Mouse (Mus musculus) layer of hippocampus, adult 2 months (tissue): Measurements from ENCODE around the gene Foxo1. TPM values are rescaled to one million over a fixed set of nuclear protein-coding genes. Genes with fewer than 3 reads are reported as not detected.

Source experiments
- DNase-seq, 2 experiments: peaks; one replicate each; pipeline ENCODE4 v3.0.0; 2022; ENCODE audit warnings: low spot score in 2 of 2
- H3K27ac ChIP-seq: fragments of 200-600 bp; 2 replicates; pipeline ENCODE4 v1.8.1; 2022
- H3K4me3 ChIP-seq: fragments of 200-600 bp; 2 replicates; pipeline ENCODE4 v1.8.1; 2022; ENCODE audit warnings: mild to moderate bottlenecking
- CTCF ChIP-seq: fragments of 200-600 bp; conservative IDR thresholded peaks from 2 replicates; pipeline ENCODE4 v1.8.1; 2022; ENCODE audit warnings: antibody characterized with exemption, mild to moderate bottlenecking, moderate library complexity
- total RNA-seq, 2 experiments: library from RNA; stranded (reverse); gene quantifications; 2 replicates each; pipeline ENCODE4 v1.2.3; 2021

The Foxo1 gene
- total RNA-seq, 2 experiments from 2014 or later, result 22.4 to 23.5 TPM

DNA sequence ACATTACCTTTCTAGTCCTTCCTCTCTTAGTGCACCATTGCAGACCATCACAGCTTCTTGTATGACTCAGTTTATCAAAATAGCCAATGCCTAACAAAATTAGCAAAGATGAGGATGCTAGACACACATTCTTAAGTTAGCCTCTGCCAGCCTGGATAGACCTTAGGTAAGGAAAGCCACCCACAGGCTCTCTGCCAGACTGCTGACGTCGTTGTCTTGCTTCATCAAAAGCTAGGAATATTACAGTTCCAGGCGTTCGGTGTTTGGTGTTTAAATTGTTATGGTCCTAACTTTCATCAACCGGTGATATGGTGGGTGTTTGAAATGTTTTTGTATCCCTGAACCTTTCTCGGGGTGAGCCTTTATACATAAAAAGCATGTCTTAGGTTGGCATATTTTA, 96.4 kb downstream of the Foxo1 start:
- Histone ChIP-seq H3K27ac (no peak overlapping the region), H3K4me3 (no peak overlapping the region)
- no peak for TF ChIP-seq CTCF
- no peak for DNase-seq

DNA sequence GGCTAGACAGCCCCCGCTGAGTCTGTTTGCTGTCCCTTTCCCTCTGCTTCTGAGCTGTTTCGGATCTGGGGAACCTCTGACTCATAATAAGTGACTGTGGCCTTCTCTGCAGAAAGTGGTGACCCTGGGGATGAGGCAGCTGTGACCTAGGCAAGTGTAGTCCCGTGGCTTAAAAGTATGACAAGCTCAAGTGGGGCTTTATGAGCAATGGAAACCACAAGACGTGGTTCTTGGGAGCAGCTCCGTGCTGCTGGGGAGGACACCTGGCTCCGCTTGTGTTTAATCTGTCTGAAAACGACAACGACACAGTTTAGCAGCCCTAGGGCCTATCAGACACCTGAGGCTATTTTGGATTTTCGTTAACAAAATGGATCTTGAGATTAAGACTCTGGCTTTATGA, 101.1 kb downstream of the Foxo1 start:
- DNase-seq, result no peak
- Histone ChIP-seq H3K4me3 (no peak overlapping the region), H3K27ac (no peak overlapping the region)
- TF ChIP-seq CTCF, result no peak

DNA sequence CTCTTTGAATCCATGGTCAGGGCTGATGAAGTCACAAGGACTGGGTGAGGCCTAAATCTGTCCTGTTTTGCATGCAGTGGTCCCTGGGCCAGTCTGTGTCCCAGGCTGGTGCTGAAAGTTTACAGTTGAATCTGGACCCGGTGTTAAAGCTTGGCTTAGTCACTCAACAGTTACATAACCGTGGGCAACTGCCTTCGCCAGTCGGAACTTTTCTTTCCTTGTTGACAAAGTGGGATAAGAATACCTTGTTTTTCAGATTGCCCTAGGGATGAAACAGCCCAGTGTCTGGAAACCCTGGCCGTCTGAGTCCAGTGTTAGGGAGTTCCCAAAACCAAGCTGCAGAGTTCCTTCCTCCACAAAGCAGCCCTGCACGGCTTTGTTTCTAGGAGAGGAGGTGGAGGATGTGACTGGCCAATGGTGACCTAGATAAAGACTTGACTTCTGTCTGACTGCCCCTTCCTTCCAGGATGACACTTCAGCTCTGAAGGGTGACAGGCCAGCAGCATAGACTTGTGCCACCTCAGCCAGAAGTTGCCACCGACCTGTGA, 101.8 kb downstream of the Foxo1 start:
- TF ChIP-seq CTCF, result no peak
- Histone ChIP-seq H3K4me3 (no peak overlapping the region), H3K27ac (no peak overlapping the region)
- no peak for DNase-seq

DNA sequence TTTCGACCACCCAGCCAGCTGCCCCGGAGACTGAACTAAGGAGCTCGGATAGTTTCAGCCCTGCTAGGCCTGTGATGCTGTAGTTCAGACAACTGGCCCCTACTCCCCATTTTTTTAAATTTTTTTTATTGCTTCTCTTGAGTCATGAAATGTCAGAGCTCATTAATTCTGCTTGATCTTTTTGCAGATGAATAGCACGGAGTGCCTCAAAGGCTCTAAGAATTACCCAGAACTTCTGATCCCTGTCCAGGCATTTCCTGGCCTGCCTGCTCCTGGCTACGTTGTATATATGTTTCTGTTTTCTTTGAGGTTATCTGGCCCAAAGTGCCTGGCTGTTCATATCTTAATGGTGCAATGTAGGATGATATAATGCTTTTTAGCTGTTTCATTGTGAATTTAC, 108.8 kb downstream of the Foxo1 start:
- Histone ChIP-seq H3K27ac (no peak overlapping the region), H3K4me3 (no peak overlapping the region)
- TF ChIP-seq CTCF, result no peak
- no peak for DNase-seq

DNA sequence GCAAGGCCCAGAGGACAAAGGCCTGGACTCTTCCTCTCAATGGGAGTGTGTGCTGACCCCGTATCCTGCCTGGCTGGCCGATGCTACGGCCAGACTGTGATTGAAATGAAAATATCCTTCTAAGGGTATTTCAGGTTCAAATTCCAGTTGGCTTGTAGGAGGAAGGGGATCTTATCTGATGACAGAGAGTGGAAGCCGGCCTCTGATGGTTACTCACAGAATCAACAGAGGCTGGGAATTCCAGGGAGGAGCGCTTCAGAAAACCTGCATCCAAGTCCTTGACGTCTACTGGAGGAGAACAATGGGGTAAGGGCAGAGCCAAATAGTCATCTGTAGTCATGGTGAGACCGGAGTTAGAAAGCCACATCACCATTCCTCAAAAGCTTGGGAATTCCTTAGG, 115.2 kb downstream of the Foxo1 start:
- Histone ChIP-seq H3K27ac (no peak overlapping the region), H3K4me3 (no peak overlapping the region)
- no peak for TF ChIP-seq CTCF
- DNase-seq, result no peak

DNA sequence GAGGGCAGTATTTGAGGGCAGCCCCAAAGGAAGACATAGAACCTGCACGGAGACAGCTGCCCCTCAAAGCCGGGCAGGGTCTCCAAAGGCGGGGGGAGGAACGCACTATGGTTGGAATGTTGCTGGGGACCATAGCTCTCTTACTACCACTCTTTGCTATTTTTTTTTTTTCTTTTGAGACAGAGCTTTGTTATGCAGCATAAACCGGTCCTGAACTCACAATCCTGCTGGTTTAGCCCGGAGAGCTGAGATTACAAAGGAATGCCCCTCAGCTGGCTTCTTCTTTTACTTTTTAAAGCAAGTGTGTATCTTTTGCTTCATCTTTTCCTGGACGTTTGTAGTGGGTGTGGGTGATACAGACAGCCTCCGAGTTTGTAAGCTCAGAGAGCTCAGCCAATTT, 118.2 kb downstream of the Foxo1 start:
- no peak for TF ChIP-seq CTCF
- no peak for DNase-seq
- H3K4me3 ChIP-seq, result no peak overlapping the region
- H3K27ac ChIP-seq, result no peak overlapping the region

DNA sequence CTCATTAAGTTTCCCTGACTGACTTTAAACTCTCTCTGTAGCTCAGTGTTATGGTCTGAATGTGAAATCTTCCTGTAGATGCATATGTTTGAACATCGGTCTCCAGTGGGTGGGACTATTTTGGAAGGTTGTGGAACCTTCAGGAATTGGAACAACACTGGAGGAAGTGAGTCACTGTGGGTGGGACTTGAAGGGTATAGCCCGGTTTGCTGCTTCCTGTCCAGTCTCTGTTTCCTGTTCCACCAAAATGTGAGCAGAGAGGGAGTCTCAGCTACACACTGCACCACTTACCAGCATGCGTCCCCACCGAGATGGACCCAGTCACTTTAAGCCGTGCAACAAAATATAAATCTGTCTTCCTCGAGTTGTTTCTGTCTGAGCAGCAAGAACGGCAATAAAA, 122.2 kb downstream of the Foxo1 start:
- no peak for DNase-seq
- no peak for TF ChIP-seq CTCF
- Histone ChIP-seq H3K4me3 (no peak overlapping the region), H3K27ac (no peak overlapping the region)

DNA sequence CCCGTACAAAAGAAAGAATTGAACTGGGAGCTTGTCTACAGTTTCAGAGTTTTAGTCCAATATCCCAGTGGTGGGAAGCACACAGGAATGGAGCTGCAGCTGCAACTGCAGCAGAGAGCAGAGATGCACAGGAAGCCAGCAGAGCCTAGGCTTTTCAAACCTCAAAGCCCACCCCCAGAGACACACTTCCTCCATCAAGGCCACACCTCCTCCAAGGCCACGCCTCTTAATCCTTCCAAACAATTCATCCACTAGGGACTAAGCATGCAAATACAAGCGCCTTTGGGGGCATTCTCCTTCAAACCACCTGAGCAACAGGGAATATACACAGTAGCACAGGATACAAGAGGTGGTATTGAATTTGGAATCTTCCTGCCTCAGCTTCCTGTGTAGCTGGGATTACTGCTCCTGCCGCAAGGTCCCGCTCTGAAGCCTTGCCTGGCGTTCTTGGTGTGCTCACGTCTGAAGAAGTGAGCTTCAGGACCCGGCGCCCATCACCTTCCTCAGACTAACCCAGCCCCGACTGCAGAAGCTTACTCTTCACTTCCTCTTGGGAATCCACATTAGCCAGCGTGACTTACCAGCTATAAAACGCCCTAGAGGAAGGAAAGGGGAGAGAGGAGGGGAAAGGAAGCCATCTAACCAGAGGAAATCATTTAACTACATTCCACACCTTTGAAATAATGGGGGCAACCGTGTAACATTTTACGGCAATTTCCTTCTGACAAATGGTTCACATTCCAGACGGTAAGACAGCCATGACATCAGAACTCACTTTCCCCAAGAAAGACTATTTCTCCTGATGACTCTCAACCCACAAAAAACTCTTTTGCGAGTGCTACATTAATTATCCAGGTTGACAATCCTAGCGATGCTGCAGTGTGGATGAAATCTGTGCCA, 122.9 kb downstream of the Foxo1 start:
- Histone ChIP-seq H3K27ac (no peak overlapping the region), H3K4me3 (no peak overlapping the region)
- no peak for DNase-seq
- TF ChIP-seq CTCF, result no peak

DNA sequence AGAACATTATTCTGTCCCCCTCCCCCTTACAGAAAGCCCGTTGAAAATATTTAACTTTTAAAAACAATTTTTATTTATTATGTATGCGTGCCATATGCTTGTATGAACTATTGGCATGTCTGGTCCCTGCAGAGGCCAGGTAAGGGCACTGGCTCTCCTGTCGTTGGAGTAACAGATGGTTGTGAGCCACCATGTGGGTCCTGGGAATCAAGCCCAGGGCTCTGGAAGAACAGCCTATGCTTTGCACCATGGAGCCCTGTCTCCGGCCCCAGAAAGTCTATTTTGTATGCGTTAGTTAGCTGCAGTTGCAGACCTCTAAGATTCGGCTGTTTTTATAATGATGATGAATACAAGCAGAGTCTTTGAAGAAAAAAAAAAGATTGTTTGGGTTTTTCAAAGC, 123.8 kb downstream of the Foxo1 start:
- DNase-seq, result no peak
- H3K27ac ChIP-seq, result no peak overlapping the region
- no peak for TF ChIP-seq CTCF
- H3K4me3 ChIP-seq, result no peak overlapping the region

DNA sequence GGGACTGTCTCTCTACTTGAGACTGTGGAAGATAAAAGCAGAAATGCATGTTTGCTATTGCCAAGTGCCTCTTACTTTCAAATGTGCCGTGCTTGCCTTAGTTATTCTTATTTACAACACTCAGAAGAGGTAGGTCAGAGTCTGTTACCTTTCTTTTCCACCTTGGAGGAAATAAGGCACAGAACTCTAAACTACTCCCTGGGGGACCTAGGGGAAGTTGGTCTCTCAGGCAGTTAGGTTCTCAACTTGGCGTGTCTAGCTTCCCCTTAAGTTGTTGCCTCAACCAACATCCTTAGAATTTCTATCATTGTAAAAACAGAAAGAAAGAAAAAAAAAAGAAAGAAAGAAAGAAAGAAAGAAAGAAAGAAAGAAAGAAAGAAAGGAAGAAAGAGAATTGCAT, 124.4 kb downstream of the Foxo1 start:
- no peak overlapping the region for H3K4me3 ChIP-seq
- TF ChIP-seq CTCF, result no peak
- DNase-seq, result no peak
- H3K27ac ChIP-seq, result no peak overlapping the region

DNA sequence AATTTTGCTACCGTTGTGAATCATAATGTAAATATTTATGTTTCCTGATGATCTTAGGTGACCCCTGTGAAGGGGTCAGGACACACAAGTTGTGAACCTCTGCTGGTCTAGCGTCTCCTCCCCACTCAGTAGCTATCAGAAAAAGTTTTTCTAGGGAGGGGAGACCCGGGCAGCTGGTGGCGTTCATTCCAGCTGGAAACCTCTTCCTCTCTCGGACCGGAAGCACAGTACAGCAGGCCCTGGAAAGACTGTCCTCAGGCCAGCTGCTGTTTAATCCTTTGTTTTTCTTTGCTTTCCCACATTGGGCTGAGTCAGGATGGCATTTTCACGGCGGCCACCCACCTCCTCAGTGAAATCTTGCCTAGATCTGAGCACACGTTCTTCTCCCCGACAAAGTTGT, 125.0 kb downstream of the Foxo1 start:
- TF ChIP-seq CTCF, result no peak
- no peak for DNase-seq
- Histone ChIP-seq H3K4me3 (no peak overlapping the region), H3K27ac (no peak overlapping the region)

DNA sequence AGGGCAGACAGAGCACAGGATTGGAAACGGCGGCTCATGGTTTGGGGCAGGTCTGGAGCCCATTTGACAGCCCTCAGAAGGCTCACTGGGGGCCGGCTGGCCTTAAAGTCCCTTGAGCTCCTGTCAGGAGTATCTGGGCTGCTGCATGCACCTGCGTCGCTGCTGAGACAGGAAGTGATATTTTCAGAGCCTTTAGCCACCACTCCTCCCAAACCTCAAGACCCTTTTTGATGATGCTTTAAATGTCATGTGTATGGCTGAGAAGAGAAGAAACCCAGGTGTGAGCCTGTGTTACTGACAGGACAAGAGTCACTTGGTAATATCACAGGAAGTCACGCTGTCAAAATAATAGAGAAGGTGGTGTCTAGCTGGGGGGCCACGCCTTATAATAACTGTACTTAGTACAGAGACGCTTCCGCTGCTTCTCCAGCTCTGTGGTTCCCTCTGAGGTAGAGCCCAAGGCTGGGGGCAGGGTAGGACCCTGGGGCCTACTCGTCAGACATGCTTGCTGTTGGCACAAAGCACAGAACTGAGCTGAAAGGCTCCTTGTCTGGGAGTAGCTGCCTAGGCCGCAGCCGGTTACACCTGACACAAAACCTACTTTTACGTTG, 128.1 kb downstream of the Foxo1 start:
- no peak overlapping the region for H3K4me3 ChIP-seq
- no peak for DNase-seq
- TF ChIP-seq CTCF, result no peak
- H3K27ac ChIP-seq, result no peak overlapping the region

DNA sequence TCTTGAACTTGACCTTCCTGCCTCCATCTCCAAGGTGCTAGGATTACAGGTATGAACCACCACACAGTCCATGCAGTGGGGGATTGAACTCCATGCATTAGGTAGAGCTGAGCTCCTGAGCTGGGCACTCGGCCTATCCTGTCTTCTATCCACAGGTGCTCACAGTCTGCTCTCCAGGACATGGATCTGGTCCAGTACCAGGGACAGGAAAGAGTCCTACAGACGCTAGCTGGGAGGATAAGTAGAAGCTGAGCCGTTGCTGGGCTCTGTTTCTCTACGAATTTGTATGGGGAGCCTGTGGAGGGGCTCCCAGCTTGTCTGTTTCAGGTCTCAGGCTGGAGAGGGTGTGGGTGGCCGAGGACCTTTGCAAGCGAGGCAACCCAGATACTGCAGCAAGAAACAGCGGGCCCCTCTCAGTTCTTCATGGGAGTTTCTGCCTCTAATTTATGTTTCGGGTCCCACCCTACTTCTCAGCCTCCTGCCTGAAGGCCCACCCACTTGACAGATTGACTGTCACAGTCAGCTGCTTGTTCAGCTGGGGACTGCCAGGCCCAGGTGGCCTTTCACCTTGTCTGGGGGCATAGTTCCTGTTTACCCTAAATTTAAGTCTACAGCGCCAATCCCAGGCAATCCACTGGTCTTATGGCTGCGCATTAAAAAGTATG, 128.9 kb downstream of the Foxo1 start:
- H3K27ac ChIP-seq, result no peak overlapping the region
- DNase-seq, result no peak
- TF ChIP-seq CTCF, result no peak
- H3K4me3 ChIP-seq, result no peak overlapping the region
